Mouse (Mus musculus): Measurements from ENCODE around the gene Ston2. TPM values are rescaled to one million over a fixed set of nuclear protein-coding genes. Genes with fewer than 3 reads are reported as not detected.

The Ston2 gene
- polyA plus RNA-seq, 1 experiment from 2014 or later, result 6.7 TPM

Small RNA genes lying within 50 kb of the gene (microRNA-seq; reads per million reads assigned to microRNA genes)
- not detected for gene Gm22015

Other genes starting within 250 kb of the Ston2 start
- 55.2 and 57.8 TPM in 2 replicates for gene Gtf2a1, start 197.9 kb downstream of the Ston2 start, polyA plus RNA-seq (2015; fragmentation: Nextera tagmentation; extraction: Ambion mirVana)
- 92.0 and 100 TPM in 2 replicates for gene Sel1l, start 60.8 kb upstream of the Ston2 start, polyA plus RNA-seq (2015; fragmentation: Nextera tagmentation; extraction: Ambion mirVana)